Mouse (Mus musculus) liver, adult 2 months (tissue): Measurements from ENCODE around the gene Enox1.

ENCODE experiments used
- CTCF ChIP-seq: fragments of 200-500 bp; IDR thresholded peaks from 2 replicates; pipeline ENCODE4 v1.5.1; 2011; ENCODE audit warnings: low read depth, low read length, control low read depth
- POLR2A ChIP-seq: fragments of 200-500 bp; IDR thresholded peaks from 2 replicates; pipeline ENCODE4 v1.6.1; 2011; ENCODE audit warnings: low read length, control low read depth; ENCODE audit not compliant: insufficient read depth; ENCODE audit errors: extremely low read depth

DNA sequence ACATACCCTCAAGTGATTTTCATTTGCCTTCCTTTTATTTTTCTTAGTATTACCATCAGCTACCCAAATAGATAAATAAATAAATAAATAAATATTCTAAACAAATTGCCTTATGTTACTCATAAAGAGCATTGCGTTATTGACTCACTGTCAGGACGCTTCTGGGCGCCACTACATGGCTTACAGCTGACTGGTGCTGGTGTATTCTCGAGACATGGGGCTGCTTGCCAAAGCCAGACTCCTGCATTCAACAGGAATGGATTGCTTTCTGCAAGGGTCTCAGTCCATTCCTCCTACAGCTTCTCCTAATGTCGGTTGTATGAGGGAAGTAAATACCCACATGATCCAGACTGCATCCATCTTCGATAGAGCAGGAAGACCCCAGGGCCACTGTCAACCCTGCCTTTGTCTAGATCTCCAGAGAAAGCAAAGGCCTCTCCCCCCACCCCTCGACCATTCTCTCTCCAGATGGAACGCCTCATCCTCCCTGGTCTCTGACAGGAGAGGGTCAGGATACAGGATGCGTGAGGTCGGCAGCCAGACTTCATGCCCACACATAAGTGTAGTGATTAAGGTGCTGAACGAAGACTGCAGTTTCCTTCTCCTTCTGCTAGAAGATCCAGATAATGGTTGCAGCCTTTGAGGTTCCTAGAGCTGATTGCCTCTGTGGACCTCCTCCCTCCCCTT lies 318.7 kb downstream of the Enox1 start:
- TF ChIP-seq CTCF (no peak), POLR2A (no peak)
